Mouse (Mus musculus) subcutaneous adipose tissue, adult 2 months (tissue): ENCODE measurements around the gene Cks1brt. TPM values are rescaled to one million over a fixed set of nuclear protein-coding genes. Genes with fewer than 3 reads are reported as not detected.

Experiments
- polyA plus RNA-seq: library from polyadenylated mRNA; depleted of rRNA; stranded (reverse); fragments of >200 nt; gene quantifications from 2 replicates; pipeline ENCODE4 v1.2.3, GENCODE M21; 2012; ENCODE audit warnings: low replicate concordance; rRNA removed

The Cks1brt gene
- polyA plus RNA-seq = not detected in 2 replicates

DNA sequence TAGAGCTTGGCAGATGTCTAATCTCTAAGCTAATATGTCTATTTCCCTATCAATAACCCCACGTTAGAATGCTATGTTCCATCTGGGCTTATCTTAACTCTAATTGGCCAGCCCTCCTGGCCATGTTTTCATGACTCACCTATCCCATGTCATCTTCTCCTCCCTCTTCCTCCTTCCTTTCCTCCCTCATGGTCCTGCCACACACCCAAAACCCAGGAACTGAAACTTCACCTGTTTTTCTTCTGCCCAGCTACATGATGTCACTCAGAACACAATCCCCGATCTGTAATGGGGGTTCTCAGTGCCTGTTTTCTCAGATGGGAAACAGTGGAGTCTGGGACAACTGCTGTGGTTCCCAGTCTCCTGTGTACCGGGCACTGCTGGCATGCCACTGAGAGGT, at the start of gene Cks1brt:
TSS of gene Cks1brt (plus strand) at position 301 of the 400 bp plus-strand sequence.

GRCm38 (mm10) chr8:85122995-85123394, 28.7 kb upstream of the Cks1brt start, which contains the start of gene Zfp791:
TSS of gene Zfp791 (minus strand) at chr8:85123095.

Other genes with a start within 250 kb of the Cks1brt start
- gene Klf1, start 250.0 kb upstream of the Cks1brt start, polyA plus RNA-seq = 0.22 and 0.30 TPM in 2 replicates
- 29.4 and 31.5 TPM in 2 replicates for gene Dnase2a, start 243.4 kb upstream of the Cks1brt start, polyA plus RNA-seq
- 0.03 and 0.10 TPM in 2 replicates for gene Mast1, start 214.6 kb upstream of the Cks1brt start, polyA plus RNA-seq
- not detected in 2 replicates for gene Rtbdn, start 204.9 kb upstream of the Cks1brt start, polyA plus RNA-seq
- not detected in 2 replicates for gene Gm49661, start 182.5 kb upstream of the Cks1brt start, polyA plus RNA-seq
- 246 and 252 TPM in 2 replicates for gene Prdx2, start 182.3 kb upstream of the Cks1brt start, polyA plus RNA-seq
- 38.6 and 47.8 TPM in 2 replicates for gene Rnaseh2a, start 182.2 kb upstream of the Cks1brt start, polyA plus RNA-seq
- gene Junb, start 173.2 kb upstream of the Cks1brt start, polyA plus RNA-seq = 35.0 and 39.1 TPM in 2 replicates
- gene Hook2, start 161.3 kb upstream of the Cks1brt start, polyA plus RNA-seq = 2.5 and 10.6 TPM in 2 replicates
- not detected in 2 replicates for gene Best2, start 137.4 kb upstream of the Cks1brt start, polyA plus RNA-seq
- 184 and 205 TPM in 2 replicates for gene Asna1, start 126.6 kb upstream of the Cks1brt start, polyA plus RNA-seq
- gene Trir, start 125.1 kb upstream of the Cks1brt start, polyA plus RNA-seq = 61.2 and 143 TPM in 2 replicates
- gene Tnpo2, start 115.0 kb upstream of the Cks1brt start, polyA plus RNA-seq = 74.9 and 104 TPM in 2 replicates
- 36.0 and 48.0 TPM in 2 replicates for gene Fbxw9, start 91.9 kb upstream of the Cks1brt start, polyA plus RNA-seq
- gene Gm5741, start 83.9 kb upstream of the Cks1brt start, polyA plus RNA-seq = 0.85 TPM in 1 of 2 replicates, not detected in the other
- 31.5 and 54.1 TPM in 2 replicates for gene Dhps, start 80.2 kb upstream of the Cks1brt start, polyA plus RNA-seq
- gene Wdr83os, start 71.2 kb upstream of the Cks1brt start, polyA plus RNA-seq = 156 and 164 TPM in 2 replicates
- 33.8 and 37.5 TPM in 2 replicates for gene Wdr83, start 70.6 kb upstream of the Cks1brt start, polyA plus RNA-seq
- 98.6 and 103 TPM in 2 replicates for gene Man2b1, start 68.7 kb upstream of the Cks1brt start, polyA plus RNA-seq
- gene Zfp791, start 28.8 kb upstream of the Cks1brt start, polyA plus RNA-seq = 0.86 and 1.5 TPM in 2 replicates
- gene Olfr371, start 74.1 kb downstream of the Cks1brt start, polyA plus RNA-seq = not detected in 2 replicates
- gene Orc6, start 147.7 kb downstream of the Cks1brt start, polyA plus RNA-seq = 16.0 and 20.7 TPM in 2 replicates
- gene Vps35, start 147.9 kb downstream of the Cks1brt start, polyA plus RNA-seq = 31.2 and 34.6 TPM in 2 replicates
- gene Mylk3, start 234.4 kb downstream of the Cks1brt start, polyA plus RNA-seq = 0.24 and 0.96 TPM in 2 replicates